Mouse (Mus musculus) monocyte, adult 5-6 weeks (primary cell): ENCODE data around the gene Hist2h2ab. TPM values are rescaled to one million over a fixed set of nuclear protein-coding genes. Genes with fewer than 3 reads are reported as not detected.
"Not testable (repeated sequence)": the region's sequence is repeated elsewhere in the genome, so short reads cannot be mapped to it uniquely, and the experiment has no call there.

Source experiments
- ATAC-seq: fragments of 153-309, 156-312 bp; replicated peaks from 2 replicates; pipeline ENCODE4 v1.8.0; 2017; ENCODE audit warnings: mild to moderate bottlenecking; ENCODE audit not compliant: low TSS enrichment, insufficient number of reproducible peaks, severe bottlenecking, poor library complexity, low FRiP score
- total RNA-seq: library from RNA; stranded (forward); fragments of 200-1000, 200-491, 200-594 nt; gene quantifications from 3 replicates; pipeline ENCODE4 v1.2.3, GENCODE M21; 2017

The Hist2h2ab gene
- total RNA-seq, 1 experiment from 2014 or later: 14.2 TPM

DNA sequence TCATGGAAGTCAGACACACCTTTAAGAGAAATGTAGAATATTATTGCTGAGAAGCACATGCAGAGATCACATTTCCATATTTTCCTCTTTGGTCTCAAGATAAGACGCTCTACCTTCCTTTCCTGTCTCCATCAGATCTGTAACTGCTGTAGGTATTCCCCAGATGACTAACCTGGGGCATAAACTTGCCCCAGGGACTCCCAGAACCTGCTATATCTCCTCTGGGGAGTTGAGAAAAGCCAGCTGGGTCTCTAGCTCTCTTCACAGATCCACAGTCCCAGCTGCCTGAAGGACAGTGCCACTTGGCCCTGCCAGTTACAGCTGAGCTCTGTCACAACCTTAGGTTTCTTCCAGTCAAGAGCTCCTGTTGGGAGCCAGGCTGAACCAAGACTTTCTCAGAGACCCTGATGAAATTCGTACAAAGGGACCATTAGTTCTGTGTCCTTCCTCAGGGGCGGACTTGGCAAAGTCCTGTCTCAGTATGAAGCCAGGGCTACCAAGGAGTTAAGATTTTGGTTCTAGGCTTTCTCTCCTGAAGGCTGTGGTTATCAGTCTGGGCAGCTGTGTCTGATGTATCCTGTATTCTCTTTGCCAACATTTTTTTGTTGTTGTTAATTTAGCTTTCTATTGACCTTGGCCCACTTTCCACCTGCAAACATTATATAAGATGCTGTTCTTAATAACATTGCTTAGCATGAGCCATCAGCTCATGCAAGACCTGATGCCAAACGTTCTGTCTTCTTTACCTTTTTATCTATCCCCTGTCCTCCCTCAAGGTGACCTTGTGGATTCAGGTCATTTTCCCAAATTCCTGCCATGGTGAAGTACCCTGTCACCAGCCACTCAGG is 11.5 kb downstream of the Hist2h2ab start:
- ATAC-seq: no peak

DNA sequence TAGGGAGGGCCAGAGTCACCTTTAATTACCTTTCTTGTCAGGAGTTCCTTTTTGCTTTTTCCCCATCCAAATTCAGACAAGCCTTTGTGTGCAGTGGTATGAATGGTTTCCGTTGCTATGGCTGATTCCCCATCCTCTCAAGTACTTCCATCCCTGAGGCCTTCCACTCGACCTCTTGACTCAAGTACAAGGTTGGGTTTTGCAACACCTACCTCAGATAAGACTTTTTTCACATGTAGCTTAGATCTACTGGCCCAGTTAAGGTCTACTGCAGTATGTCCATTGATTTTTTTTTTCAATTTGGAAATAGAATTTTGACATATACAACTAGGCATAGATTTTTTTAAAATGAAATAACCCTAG is 12.1 kb downstream of the Hist2h2ab start:
- ATAC-seq: no peak

DNA sequence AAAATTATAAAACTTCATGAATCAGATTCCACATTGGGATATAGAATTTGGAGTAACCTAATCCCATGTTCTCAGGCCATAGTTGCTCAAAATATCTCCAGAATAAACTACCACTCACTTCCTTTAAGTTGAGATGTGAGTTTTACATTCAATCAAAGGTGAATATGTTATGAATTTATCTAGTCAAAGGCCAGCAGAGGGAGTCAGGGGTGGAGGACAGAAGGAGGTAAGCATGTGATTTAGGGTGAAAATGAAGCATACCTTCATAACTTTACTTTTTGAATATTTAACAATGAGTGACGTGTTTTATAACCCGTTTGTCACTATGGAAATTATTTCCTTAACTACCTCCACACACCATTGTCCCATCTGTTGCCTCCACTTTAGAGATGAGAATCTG is 15.2 kb downstream of the Hist2h2ab start:
- ATAC-seq: no peak

DNA sequence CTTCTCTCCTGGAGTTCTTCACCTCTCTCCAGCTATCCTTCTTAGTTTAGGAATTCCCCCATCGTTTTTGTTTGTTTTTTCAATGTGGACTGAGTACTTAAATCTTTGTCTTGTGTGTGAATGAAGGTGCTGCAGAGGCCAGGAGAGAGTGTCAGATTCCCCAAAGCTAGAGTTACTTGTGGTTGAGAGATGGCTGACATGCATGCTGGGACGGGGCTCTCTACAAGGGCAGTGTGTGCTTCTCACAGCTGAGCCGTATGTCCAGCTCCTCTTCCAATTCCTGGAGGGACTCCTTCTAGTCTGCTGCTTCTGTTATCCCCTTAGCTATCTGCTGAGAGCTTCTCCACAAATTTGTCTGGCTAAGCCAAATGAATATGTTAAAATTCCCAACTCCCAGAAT is 16.2 kb downstream of the Hist2h2ab start:
- no peak for ATAC-seq

DNA sequence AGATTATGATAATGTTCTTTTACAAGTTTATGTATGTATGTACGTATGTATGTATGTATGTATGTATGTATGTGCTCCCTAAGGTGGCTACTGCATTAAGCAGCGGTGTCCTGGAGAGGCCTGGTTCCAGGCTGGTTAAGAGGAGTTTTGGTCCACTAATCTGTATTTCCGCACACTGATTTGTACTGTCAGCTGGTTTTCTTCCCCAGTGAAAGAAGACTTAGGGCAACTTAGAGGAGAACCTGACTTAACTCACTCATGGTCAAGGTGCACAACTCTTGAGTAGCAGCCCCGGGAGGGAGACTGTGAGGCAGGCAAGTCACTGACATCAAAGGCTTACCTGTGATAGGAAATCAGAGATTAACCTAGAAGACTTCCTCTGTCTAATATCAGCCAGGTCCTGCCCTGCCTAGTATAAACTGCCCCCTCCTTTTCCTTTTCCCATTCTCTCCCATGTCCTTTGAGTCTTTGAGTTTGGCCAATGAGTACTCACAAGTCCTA is 17.2 kb downstream of the Hist2h2ab start:
- ATAC-seq: no peak

DNA sequence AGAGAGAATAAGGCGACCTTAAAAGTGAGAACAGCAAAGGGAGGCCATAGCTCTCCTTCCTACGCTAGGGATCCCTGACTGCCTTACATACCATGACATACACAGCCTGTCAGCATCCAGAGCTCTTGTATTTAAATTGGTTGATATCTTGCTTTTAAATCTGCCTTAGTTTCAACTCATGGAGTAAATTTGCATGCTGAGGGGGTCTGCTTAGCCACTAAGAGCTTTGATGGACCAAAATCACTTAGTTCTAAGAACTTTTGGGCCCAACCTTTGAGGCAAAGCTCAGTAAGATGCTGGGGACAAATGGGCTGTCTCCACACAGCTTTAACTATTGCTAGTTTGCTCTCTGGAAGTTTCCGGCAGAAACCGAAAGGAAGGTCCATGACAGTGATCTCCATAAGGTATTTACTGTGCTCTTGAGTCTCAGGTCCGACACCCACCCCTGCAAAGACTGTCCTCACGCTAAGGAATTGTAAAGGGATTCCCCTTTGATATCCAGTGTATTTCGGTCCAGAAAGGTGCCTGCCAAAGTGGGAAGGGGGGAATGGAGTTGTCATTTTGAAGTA is 17.8 kb downstream of the Hist2h2ab start:
- no peak for ATAC-seq

DNA sequence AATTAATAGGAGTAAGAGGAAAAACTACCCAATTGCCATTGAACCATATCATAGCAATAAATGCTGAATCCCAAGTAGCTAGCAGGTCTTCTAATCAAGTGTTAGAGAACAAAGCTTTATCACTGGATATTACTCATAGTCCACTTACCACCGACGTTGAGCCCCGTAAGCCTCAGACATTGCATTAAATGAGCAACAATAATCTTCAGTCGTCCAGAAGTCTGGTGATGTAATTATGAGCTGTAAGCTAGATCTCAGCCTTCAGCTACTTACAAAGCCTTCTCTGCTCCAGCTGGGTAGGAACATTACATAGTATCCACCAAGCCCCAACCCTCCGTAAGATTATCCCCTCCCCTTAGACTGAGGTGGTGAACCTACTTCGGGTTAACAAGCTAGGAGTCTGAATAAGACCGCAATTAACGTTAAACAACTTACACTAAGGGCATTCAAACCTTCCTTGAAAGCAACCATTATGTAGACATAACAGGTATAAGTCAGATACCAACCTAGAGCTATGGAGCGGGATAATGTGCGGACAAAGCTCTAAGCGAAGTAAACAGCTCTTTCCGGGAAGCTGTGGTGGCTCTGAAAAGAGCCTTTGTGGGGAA is 18.3 kb downstream of the Hist2h2ab start:
- no peak for ATAC-seq

DNA sequence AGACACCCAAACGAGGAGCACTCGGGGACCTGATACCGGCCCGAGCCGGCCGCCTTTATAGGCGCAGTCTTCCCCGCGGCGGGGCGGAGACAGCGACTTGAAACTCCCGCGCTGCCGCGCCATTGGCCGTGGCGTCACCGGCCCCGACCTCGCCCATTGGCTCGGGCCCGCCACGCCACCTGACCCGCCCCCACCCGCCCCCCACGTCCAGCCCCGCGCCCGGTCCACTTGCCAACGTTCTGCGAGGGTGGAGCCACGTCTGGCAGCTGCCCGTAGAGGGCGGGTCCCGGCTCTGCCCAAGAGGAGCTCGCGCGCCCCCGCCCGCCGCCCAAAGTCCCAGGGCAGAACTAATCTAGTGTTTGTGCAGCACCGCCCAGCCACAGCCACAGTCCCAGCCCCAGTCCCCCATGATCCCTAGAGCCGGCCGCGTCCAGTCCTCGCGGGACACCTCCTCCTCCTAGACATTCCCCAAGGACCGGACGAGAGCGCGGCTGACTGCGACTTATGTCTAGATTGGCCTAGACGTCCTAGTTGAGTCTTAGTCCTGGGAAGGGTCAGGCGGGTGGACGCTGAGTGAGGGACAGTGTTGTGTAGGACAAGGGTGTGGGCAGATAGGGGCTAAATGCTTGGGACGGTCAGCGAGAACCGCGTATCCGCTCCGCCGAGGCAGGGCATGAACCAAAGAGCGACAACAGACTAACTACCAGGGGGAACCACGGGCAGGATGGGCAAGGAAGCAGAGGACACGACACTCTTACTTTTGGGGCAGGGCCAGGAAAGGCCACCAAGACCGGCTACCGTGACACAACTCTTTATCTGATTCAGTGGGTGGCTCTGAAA is 19.5 kb downstream of the Hist2h2ab start, which contains the start of gene Hist2h3c2:
TSS of gene Hist2h3c2 (minus strand) at position 174 of the 840 bp plus-strand sequence.
- peak; percentile 80 for ATAC-seq

DNA sequence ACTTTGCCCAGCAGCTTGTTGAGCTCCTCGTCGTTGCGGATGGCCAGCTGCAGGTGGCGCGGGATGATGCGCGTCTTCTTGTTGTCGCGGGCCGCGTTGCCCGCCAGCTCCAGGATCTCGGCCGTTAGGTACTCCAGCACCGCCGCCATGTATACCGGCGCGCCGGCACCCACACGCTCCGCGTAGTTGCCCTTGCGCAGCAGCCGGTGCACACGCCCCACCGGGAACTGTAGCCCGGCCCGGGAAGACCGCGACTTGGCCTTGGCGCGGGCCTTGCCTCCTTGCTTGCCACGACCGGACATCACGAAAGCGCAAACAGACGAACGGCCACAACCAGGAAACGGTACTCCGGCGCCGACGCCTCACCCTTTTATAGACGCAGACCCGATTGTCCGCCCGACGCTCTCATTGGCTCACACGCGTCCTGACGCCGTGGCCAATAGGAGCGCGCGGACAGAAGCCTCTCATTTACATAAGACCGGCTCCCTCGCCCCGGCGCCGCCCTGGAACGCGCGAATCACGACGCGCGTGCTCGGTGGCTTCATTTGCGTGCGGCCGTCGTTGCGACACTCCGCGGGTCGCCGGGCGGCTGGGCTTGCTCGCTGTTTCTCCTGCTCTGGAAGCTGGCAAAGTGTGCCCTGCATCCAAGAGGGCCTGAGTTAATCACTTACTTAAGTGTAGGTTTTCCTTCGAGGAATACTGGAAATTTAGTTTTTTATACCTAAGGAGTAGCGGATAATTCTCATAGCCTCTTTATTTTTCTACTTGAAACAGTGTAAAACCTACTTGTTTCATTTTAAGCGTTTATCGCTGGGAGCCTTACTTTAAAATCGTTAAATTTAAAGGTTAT is 20.5 kb downstream of the Hist2h2ab start, which contains the start of gene Hist2h2aa2:
TSS of gene Hist2h2aa2 (minus strand) at position 328 of the 850 bp plus-strand sequence.
- ATAC-seq: peak; percentile 81

DNA sequence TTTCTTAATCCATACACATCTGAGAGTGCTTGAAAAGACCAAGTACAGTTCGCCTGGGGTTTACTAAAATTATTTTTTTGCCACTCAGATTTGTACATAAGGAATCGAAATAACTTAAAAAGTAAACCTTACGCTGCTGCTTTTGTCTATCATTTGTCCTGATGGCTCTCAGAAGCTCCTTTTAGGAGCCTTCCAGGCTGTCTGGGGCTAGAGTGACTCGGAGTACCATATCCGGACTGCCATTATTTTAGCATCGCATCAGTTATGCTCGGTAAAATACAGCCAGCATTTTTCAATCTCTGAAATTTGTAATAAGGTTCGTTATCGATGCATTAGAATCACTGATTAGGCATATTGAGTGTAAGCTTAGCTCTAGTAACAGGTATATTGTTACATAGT is 21.1 kb downstream of the Hist2h2ab start:
- ATAC-seq: no peak

DNA sequence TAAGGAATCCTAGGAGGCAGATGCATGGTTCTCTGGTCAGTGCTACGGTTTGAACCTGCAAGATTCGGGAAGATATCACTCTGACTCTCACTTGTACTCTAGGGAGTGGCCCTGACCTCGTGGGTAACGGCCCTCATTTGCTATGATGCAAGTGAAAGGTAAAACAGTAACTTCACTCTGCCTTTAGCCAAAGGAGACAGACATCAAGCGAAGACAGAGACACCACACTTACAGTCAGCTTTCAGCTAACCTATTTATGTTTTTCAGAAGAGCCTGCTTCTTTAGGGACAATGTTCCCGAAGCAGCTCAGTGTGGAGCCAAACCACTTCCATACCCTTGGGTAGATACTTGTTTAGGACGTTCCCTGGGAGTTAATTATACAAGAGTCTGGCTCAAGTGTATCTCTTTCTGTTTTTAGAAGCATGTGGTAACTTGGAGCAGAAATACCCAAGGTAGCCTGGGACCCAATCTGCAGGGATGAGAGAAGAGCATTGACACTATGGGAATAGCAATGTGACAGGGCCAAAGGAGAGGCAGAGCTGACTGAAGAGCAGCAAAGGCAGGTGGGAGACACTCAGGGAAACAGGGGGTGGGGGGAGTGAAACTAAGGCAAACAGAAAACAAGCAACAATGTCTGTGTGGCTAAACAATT is 24.4 kb downstream of the Hist2h2ab start:
- ATAC-seq: no peak

DNA sequence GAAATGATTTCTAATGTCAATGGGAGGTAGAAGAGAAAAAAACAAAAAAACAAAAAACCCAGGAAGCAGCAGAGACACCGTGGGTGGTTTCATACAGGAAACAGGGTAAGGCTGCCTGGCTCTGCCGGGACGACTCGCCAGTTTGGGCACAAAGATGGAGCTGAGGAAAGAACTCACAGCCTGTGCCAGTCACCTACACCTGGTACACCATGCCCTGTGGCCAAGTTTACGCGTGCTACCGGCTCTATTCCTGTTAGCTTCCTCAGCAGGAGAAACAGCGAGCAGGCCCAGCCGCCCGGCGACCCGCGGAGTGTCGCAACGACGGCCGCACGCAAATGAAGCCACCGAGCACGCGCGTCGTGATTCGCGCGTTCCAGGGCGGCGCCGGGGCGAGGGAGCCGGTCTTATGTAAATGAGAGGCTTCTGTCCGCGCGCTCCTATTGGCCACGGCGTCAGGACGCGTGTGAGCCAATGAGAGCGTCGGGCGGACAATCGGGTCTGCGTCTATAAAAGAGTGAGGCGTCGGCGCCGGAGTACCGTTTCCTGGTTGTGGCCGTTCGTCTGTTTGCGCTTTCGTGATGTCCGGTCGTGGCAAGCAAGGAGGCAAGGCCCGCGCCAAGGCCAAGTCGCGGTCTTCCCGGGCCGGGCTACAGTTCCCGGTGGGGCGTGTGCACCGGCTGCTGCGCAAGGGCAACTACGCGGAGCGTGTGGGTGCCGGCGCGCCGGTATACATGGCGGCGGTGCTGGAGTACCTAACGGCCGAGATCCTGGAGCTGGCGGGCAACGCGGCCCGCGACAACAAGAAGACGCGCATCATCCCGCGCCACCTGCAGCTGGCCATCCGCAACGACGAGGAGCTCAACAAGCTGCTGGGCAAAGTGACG is 25.6 kb downstream of the Hist2h2ab start, which contains the start of gene Hist2h2aa1:
TSS of gene Hist2h2aa1 (plus strand) at position 495 of the 884 bp plus-strand sequence.
- ATAC-seq: peak; percentile 85

DNA sequence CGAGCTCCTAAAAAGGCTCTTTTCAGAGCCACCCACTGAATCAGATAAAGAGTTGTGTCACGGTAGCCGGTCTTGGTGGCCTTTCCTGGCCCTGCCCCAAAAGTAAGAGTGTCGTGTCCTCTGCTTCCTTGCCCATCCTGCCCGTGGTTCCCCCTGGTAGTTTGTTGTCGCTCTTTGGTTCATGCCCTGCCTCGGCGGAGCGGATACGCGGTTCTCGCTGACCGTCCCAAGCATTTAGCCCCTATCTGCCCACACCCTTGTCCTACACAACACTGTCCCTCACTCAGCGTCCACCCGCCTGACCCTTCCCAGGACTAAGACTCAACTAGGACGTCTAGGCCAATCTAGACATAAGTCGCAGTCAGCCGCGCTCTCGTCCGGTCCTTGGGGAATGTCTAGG is 26.4 kb downstream of the Hist2h2ab start:
- ATAC-seq: not testable (repeated sequence)

DNA sequence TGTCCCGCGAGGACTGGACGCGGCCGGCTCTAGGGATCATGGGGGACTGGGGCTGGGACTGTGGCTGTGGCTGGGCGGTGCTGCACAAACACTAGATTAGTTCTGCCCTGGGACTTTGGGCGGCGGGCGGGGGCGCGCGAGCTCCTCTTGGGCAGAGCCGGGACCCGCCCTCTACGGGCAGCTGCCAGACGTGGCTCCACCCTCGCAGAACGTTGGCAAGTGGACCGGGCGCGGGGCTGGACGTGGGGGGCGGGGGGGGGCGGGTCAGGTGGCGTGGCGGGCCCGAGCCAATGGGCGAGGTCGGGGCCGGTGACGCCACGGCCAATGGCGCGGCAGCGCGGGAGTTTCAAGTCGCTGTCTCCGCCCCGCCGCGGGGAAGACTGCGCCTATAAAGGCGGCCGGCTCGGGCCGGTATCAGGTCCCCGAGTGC is 26.8 kb downstream of the Hist2h2ab start, which contains the start of gene Hist2h3c1:
TSS of gene Hist2h3c1 (plus strand) at position 259 of the 430 bp plus-strand sequence.
- ATAC-seq: peak; percentile 81

DNA sequence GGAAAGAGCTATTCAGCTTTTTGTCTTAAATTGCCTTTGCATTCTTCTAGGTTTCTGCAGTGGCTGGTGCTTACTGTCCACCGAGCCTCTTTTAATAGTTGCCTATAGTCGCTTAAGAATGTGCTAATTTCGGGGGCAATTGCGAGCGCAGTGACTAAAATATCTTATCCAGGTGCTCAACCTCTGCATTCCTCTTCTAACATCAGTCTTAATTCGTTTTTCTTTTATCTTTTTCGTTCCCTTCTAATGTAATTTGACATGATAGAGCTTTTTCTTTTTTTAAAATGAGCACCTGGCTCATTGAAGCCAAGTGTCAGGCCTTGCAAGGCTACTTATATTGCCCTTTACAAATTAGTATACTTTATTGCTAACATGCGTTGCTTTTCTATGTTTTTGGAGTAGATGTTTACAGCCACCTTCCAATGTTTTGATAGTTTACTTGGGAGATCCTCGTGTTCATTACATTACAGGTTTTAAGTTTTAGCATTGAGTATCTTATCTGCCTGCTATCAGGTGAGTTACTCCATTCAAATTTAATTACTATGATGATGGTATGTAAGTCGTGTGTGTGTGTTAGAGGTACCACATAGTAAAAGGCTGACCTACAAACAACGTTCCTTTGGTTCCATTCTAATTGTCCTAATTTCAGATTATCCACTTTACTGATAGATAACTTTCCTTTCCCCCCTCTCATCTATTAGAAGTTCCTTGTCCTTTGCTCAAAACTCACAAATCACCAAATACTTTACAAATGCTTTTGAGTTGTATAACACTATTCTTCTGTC is 27.9 kb downstream of the Hist2h2ab start:
- no peak for ATAC-seq
